Mouse (Mus musculus) left cerebral cortex, adult 2 months (tissue): ENCODE measurements around the gene Efnb1. TPM values are rescaled to one million over a fixed set of nuclear protein-coding genes. Genes with fewer than 3 reads are reported as not detected.

Source experiments
- DNase-seq, 2 experiments: peaks; one replicate each; pipeline ENCODE4 v3.0.0; 2021 to 2022; ENCODE audit warnings: low spot score in 2 of 2, mixed read lengths in 1 of 2; ENCODE audit errors: extremely low spot score in 1 of 2
- H3K27ac ChIP-seq: fragments of 200-600 bp; 2 replicates; pipeline ENCODE4 v1.8.1; 2022
- H3K4me3 ChIP-seq: fragments of 200-600 bp; 2 replicates; pipeline ENCODE4 v1.8.1; 2022
- CTCF ChIP-seq: fragments of 200-600 bp; IDR thresholded peaks from 2 replicates; pipeline ENCODE4 v1.8.1; 2022; ENCODE audit warnings: antibody characterized with exemption, mild to moderate bottlenecking, moderate library complexity
- intact Hi-C: fragments of 180-260 bp; cut with DNase I; formaldehyde crosslinking; loops from one replicate; pipeline ENCODE4 v1.15.1; 2025
- total RNA-seq, 2 experiments: library from RNA; stranded (reverse); gene quantifications; 2 replicates each; pipeline ENCODE4 v1.2.3; 2021

Gene Efnb1
- total RNA-seq, 2 experiments from 2014 or later, result 17.3 to 23.2 TPM

DNA sequence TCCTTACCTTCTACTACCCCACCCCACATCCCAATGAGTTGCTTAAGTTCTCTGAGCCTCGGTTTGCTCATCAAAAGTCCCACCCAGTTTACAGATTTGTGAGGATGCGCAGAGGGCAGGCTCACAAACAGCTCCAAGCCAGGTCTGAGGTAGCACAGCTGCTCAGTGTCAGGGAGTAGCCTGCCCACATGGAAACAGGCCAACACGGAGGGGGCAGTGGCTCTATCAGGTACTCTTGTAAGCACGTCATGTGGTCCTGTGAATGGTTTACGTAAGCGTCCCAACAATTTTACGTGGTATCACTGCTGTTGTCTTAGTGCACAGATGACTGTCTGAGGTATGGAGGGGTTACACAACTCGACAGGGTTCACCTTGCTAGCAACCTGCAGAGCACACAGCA is 23.1 kb downstream of the Efnb1 start:
- intact Hi-C loops, result no loop called here
- no peak for DNase-seq
- H3K27ac ChIP-seq, result no peak overlapping the region
- no peak for TF ChIP-seq CTCF
- H3K4me3 ChIP-seq, result no peak overlapping the region

DNA sequence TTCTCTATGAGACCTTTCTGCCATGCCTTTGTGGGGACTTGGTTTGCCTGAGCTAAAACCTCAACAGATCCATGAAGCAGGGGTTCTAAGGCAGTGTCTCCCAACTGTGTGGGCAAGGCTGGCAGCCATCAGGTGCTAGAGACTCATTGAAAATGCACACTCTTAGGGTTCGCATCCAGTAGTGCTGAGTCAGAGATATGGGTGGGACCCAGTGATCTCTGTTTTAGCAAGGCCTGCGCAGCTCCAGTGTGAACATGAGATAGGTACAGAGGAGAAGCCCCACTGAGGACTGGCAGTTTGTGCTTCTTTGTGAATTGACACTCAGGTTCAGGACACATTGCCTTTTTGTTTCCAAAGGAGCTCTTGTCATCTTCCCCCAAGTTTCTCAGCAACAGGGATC is 28.2 kb downstream of the Efnb1 start:
- Histone ChIP-seq H3K4me3 (no peak overlapping the region), H3K27ac (no peak overlapping the region)
- TF ChIP-seq CTCF, result no peak
- DNase-seq, result no peak
- intact Hi-C loops, result no loop called here

DNA sequence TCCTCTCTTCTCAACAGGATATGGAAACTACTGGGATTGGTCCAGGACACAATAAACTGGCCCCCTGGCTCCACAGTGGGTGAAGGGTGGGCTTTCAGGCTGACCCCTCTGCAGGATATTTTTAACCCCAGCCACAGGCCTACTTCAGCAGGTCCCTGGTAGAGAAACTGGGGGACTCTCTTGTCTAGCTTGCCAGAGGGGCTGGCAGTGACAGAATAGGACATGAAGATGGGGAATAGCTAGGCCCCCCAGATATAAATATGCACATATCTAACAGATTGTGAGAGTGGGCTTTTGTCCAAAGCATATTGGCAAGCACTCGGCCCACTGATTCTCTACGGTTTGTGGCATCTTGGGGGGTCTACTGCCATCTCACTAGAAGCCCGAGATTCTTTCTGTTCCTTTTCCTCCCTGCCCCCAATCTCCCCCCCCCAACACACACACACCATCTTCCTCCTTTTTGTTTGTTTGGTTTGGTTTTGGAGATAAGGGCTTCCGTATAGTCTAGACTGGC is 29.0 kb downstream of the Efnb1 start:
- intact Hi-C loops, result no loop called here
- Histone ChIP-seq H3K27ac (no peak overlapping the region), H3K4me3 (no peak overlapping the region)
- no peak for TF ChIP-seq CTCF
- no peak for DNase-seq

DNA sequence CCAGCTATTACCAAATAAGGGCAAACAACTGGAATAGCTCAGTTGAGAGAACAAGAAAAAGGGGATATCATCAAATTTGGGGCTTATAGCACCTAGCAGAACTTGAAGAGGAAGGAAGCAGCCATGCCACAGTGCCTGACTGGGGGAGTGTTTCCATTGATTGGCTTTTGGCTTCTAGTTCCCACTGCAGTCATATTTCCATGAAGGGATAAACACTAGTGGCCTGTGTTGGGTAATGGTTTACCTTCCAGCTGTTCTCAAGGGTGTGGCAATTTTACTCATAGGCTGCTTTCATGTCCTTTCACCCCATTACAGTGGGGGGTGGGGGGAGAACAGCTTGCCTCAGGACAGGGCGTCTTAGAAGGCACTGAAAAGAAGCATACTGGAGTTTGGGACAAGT is 31.1 kb downstream of the Efnb1 start:
- no peak overlapping the region for H3K4me3 ChIP-seq
- H3K27ac ChIP-seq, result no peak overlapping the region
- intact Hi-C loops, result no loop called here
- no peak for DNase-seq
- TF ChIP-seq CTCF, result no peak

DNA sequence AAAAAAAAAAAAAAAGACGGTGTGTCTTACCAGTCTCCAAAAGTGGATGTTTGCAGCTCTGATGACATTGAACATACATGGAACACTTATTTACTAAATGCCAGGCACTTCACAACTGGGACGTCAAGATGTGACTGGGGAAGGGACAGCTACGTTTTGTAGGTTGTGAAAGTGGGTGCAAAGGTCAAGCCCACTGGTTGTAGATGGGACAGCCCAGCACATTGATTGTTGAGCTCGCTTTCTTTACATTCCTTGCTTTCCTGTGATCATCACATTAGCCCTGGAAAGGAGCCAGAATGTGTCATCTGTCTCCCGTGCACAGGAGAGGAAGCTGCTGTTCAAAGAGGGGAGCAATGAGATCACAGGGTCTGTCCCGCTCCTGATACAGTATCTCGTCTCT is 31.6 kb downstream of the Efnb1 start:
- TF ChIP-seq CTCF, result no peak
- intact Hi-C loops, result no loop called here
- Histone ChIP-seq H3K27ac (no peak overlapping the region), H3K4me3 (no peak overlapping the region)
- DNase-seq, result no peak

DNA sequence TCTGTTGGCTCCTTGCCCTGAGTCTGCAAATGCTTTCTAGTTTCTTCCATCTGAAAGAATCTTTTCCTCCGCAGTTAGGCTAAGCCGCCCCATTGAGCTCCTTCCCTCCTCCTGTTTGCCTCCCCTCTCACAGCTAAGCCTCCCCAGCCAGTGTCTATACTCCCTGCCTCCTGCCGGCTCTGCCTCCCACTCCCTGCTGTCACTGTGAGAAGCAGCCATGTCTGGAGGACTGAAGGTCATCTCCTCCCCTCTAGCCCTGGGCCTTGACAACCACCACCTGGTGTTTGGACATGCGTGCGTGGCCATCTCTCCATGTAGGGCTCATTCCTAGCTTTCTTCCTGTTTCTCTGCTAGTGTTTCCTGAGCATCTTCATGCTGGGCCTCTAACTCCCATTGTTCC is 36.4 kb downstream of the Efnb1 start:
- DNase-seq, result no peak
- intact Hi-C loops, result no loop called here
- Histone ChIP-seq H3K27ac (no peak overlapping the region), H3K4me3 (no peak overlapping the region)
- TF ChIP-seq CTCF, result no peak

DNA sequence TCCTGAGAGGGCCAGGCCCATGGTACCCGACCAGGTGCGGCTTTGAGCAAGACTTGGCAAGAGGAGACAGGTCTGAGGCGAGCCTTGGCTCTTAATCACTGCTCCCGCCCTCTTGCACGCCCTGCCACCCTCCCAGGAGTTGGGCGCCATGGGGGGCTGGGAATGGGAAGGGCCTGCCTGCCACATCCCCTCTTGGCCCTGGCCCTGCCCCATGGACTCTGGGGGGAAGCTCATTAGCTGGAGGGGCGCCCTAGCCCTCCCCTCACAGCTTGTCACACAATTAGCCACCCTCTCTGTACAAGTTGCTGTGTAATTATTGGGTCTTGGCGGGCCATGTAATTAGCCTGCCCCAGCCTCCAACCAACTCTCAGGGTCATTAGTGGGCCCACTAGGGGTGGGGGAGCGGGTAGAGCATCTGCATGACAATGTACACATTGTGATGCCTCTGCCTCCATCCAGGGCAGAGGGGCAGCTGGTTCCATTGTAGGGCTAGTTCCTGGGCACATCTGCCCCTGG is 49.2 kb downstream of the Efnb1 start:
- Histone ChIP-seq H3K27ac (no peak overlapping the region), H3K4me3 (no peak overlapping the region)
- no peak for TF ChIP-seq CTCF
- intact Hi-C loops, result no loop called here
- no peak for DNase-seq

DNA sequence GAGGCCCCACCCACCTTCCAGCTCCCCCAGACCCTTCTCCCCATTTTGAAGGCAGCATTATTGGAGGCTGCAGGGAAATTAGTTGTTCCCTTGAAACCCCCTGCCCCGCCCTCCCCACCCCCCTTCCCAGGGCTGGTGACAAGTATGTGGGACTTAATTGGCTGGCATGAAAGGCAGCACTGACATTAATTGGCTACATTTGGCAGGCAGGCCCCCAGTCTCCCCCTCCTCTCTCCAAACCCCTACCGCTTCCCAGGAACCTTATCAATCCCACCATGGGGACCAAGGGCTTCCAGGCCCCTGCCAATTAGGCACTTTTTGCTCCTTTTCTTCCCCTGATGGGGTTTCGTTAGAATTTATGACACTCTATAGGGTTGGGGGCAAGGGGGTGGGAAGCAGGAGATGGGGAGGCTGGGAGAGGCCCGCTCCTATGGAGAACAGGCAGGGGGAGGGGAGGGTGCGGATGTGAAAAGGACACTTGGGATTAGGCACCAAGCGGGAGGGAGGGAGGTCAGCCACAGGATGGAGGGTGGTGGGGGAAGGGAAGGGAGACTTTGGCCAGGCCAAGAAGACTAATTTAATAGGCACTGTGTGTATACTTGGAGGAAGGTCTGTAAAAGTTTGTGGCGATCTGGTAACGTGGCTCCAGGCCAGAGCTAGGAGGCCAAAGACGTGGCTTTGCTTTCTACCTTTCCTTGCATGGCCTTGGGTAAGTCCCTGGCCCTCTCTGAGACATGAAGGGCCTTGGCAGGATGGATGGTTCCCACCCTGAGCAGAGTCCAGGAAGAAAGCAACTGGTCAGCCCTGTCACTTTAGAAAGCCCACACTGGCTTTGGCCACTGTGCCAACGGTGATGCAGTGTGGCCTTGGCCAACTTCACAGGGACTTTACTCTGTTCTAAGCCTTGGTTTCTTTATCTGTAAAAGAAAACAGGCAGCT is 50.8 kb downstream of the Efnb1 start:
- Histone ChIP-seq H3K27ac (no peak overlapping the region), H3K4me3 (no peak overlapping the region)

DNA sequence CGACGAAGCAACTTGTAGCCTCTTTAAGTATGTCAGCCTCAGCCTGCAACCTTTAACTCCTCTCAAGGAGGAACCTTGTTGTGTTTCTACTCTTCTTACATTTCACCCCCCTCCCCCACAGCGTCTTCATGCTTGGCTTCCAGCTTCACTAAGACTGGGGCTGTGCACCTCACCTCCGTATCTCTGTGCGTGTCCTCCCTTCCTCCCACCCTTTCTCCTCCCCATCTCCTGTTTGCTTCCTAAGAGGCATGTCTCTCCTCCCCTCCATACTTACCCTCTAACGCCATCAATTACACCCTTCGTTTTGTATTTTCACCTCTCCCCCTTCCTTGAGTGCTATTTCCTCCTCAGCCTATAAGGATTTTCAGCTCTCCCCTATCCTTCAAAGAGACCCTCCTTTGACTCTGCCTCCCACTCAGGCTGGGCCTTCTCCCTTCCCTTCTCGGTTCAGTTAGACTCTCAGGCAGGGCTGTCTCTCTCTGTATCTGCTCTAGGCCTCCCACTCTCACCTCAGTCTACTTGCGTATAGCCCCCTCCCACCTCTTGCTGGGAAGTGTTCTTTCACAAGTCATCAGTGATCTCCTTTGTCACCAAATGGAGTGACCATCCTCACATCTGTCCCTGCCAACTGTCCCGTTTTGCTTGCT is 55.6 kb downstream of the Efnb1 start:
- no peak for TF ChIP-seq CTCF
- Histone ChIP-seq H3K4me3 (no peak overlapping the region), H3K27ac (no peak overlapping the region)
- no peak for DNase-seq
- intact Hi-C loops, result no loop called here

More for the DNA sequence above, 50.8 kb downstream of the Efnb1 start:
- intact Hi-C loops, result no loop called here
- no peak for DNase-seq
- TF ChIP-seq CTCF, result no peak

DNA sequence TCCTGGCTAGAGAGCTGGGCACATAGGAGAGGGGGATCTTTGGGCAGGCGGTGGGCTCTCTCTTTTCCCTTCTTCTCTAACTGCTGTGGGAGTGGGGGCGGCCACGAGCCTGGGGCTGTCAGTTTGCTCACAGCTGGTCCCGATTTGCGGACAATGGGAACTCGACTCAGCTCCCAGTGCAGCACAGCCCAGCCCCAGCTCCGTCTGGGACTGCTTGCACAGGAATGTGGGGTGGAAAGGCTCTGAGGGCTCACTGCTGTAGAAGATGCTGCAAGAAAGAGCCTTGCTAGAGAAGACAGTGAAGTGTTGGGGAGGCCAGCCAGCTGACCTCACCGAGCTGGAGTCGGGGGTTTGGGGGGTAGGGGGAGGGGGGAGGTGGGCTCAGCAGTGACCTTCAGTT is 61.0 kb downstream of the Efnb1 start:
- intact Hi-C loops, result no loop called here
- no peak overlapping the region for H3K27ac ChIP-seq

DNA sequence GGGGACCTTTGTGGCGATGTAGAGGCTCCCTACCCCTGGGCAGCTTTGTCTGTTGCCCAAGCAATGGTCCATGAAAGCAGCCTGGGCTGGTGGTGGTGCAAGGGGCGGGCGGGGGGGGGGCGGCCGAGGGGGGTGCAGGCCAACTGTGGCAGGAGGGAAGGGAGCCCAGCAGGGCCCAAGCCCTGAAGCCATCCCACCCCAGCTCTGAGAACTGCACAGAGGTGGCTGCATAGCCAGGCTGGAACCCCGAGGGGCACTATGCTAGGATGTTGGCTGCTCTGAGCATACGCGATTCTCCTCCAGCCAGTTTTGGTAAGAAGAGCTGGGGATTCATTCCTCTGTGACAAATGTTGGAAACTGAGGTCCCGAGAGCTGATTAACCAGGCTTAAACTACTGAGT is 62.6 kb downstream of the Efnb1 start:
- H3K27ac ChIP-seq, result peak overlapping the region; percentile 36; the same call in 1 of the 2 replicates
- TF ChIP-seq CTCF, result no peak
- peak overlapping the region; percentile 40 for H3K4me3 ChIP-seq
- no peak for DNase-seq
- intact Hi-C loops, result loop anchor here (2.0 kb wide), 1 partner anchor 62 kb away; the partner anchor contains the start of gene Efnb1

More for the DNA sequence above, 61.0 kb downstream of the Efnb1 start:
- H3K4me3 ChIP-seq, result no peak overlapping the region
- no peak for TF ChIP-seq CTCF
- DNase-seq, result no peak

Other genes with a start within 250 kb of the Efnb1 start
- 10 to 100 TPM; 36.9 to 42.1 TPM for gene Ophn1, start 245.1 kb upstream of the Efnb1 start, total RNA-seq
- gene Yipf6, start 199.8 kb upstream of the Efnb1 start, total RNA-seq, result 10 to 100 TPM; 36.0 to 37.2 TPM
- 10 to 100 TPM; 49.6 to 49.7 TPM for gene Stard8, start 132.9 kb upstream of the Efnb1 start, total RNA-seq